Mouse (Mus musculus) embryonic facial prominence, embryonic 12.5 days (tissue): ENCODE data around the gene Nbeal1. TPM values are rescaled to one million over a fixed set of nuclear protein-coding genes. Genes with fewer than 3 reads are reported as not detected.
"Not testable (repeated sequence)": the region's sequence is repeated elsewhere in the genome, so short reads cannot be mapped to it uniquely, and the experiment has no call there.

Source experiments
- ATAC-seq: fragments of 200-750 bp; cut with Nextera tagmentation; 2 replicates; pipeline ENCODE4 v1.8.0; 2017; ENCODE audit not compliant: insufficient number of reproducible peaks, insufficient read depth, low FRiP score, low TSS enrichment
- H3K27ac ChIP-seq: fragments of 300-500 bp; sonication (generic); 2 replicates; pipeline ENCODE4 v1.5.1; 2016; ENCODE audit warnings: mild to moderate bottlenecking
- H3K27me3 ChIP-seq: fragments of 300-500 bp; sonication (generic); 2 replicates; pipeline ENCODE4 v1.6.1; 2016; ENCODE audit warnings: mild to moderate bottlenecking, moderate library complexity
- H3K36me3 ChIP-seq: fragments of 300-500 bp; sonication (generic); 2 replicates; pipeline ENCODE4 v1.6.1; 2016; ENCODE audit warnings: mild to moderate bottlenecking
- H3K4me1 ChIP-seq: fragments of 300-500 bp; sonication (generic); 2 replicates; pipeline ENCODE4 v1.6.1; 2016
- H3K4me2 ChIP-seq: fragments of 300-500 bp; sonication (generic); replicated peaks from 2 replicates; pipeline ENCODE4 v1.6.1; 2016; ENCODE audit warnings: mild to moderate bottlenecking, moderate library complexity
- H3K4me3 ChIP-seq: fragments of 300-500 bp; sonication (generic); 2 replicates; pipeline ENCODE4 v1.5.1; 2016; ENCODE audit warnings: mild to moderate bottlenecking
- H3K9ac ChIP-seq: fragments of 300-500 bp; sonication (generic); 2 replicates; pipeline ENCODE4 v1.6.1; 2016; ENCODE audit warnings: mild to moderate bottlenecking, moderate library complexity
- H3K9me3 ChIP-seq: fragments of 300-500 bp; sonication (generic); 2 replicates; pipeline ENCODE4 v1.6.1; 2016; ENCODE audit warnings: mild to moderate bottlenecking, moderate library complexity
- WGBS: fragments of 180-500 bp; shearing (Covaris S2); methylation state at CpG from one replicate; pipeline ENCODE4 v1.1.7; 2016; 5-methylcytosine and 5-hydroxymethylcytosine counted together
- polyA plus RNA-seq: library from polyadenylated mRNA; unstranded; fragments of >200 nt; fragmentation: Nextera tagmentation; extraction: Ambion mirVana; gene quantifications from 2 replicates; pipeline ENCODE4 v1.2.1, GENCODE M21; 2016

Nbeal1 gene
- 10.6 and 10.9 TPM in 2 replicates for polyA plus RNA-seq

GRCm38 (mm10) chr1:60179932-60180783 is at the start of gene Nbeal1:
Nbeal1 (plus strand) TSS chr1:60180599.
- peak within 1 kb of the TSS; percentile 84 for H3K9ac ChIP-seq
- H3K36me3 ChIP-seq = no peaks in the 10 kb centered on the region
- H3K4me3 ChIP-seq = peak within 1 kb of the TSS; percentile 86
- WGBS = under 1% methylated on average over 72 of the region's 74 CpGs
- peak within 1 kb of the TSS; percentile 96 for H3K27ac ChIP-seq
- no peaks in the 10 kb centered on the region for H3K9me3 ChIP-seq
- ATAC-seq = peak; percentile 99
- no peaks in the 10 kb centered on the region for H3K27me3 ChIP-seq
- peak within 1 kb of the TSS; percentile 52 for H3K4me2 ChIP-seq
- peaks cover 7% of the 10 kb centered on the region; the same call in 1 of the 2 replicates for H3K4me1 ChIP-seq

GRCm38 (mm10) chr1:60137346-60137745 is 43.1 kb upstream of the Nbeal1 start:
- Histone ChIP-seq H3K36me3 (peaks cover 8% of the 10 kb centered on the region; the same call in 1 of the 2 replicates), H3K27ac (no peak overlapping the region), H3K27me3 (no peaks in the 10 kb centered on the region), H3K4me1 (no peaks in the 10 kb centered on the region), H3K4me2 (no peak overlapping the region), H3K9me3 (no peaks in the 10 kb centered on the region), H3K9ac (no peak overlapping the region), H3K4me3 (no peak overlapping the region)
- ATAC-seq = no peak
- WGBS = 54% methylated on average over 9 of the region's 9 CpGs

- Histone ChIP-seq H3K27ac (no peak overlapping the region), H3K27me3 (no peaks in the 10 kb centered on the region)
- whole genome bisulfite sequencing = 62% methylated on average over 5 of the region's 5 CpGs
Measured at GRCm38 (mm10) chr1:60152700-60153099, 27.7 kb upstream of the Nbeal1 start.

GRCm38 (mm10) chr1:60156651-60157050 is 23.7 kb upstream of the Nbeal1 start:
- no peaks in the 10 kb centered on the region for H3K27me3 ChIP-seq
- H3K9ac ChIP-seq = no peak overlapping the region
- H3K4me3 ChIP-seq = no peak overlapping the region
- H3K9me3 ChIP-seq = no peaks in the 10 kb centered on the region
- H3K4me2 ChIP-seq = no peak overlapping the region
- ATAC-seq = no peak
- WGBS = 70% methylated on average over 7 of the region's 7 CpGs
- no peaks in the 10 kb centered on the region for H3K36me3 ChIP-seq
- peaks cover 3% of the 10 kb centered on the region; the same call in 1 of the 2 replicates for H3K4me1 ChIP-seq
- H3K27ac ChIP-seq = no peak overlapping the region

More at GRCm38 (mm10) chr1:60152700-60153099, 27.7 kb upstream of the Nbeal1 start:
- H3K4me3 ChIP-seq = no peak overlapping the region
- H3K9me3 ChIP-seq = no peaks in the 10 kb centered on the region
- H3K36me3 ChIP-seq = peaks cover 3% of the 10 kb centered on the region; the same call in 1 of the 2 replicates
- no peak for ATAC-seq
- H3K4me2 ChIP-seq = no peak overlapping the region
- H3K4me1 ChIP-seq = no peaks in the 10 kb centered on the region
- H3K9ac ChIP-seq = no peak overlapping the region

GRCm38 (mm10) chr1:60158411-60158810 is 22.0 kb upstream of the Nbeal1 start:
- Histone ChIP-seq H3K4me2 (no peak overlapping the region), H3K27me3 (no peaks in the 10 kb centered on the region), H3K9me3 (no peaks in the 10 kb centered on the region), H3K9ac (no peak overlapping the region), H3K4me1 (peaks cover 3% of the 10 kb centered on the region; the same call in 1 of the 2 replicates), H3K36me3 (no peaks in the 10 kb centered on the region), H3K27ac (peak overlapping the region; percentile 61; the same call in 1 of the 2 replicates), H3K4me3 (no peak overlapping the region)
- WGBS = 20% methylated on average over 3 of the region's 3 CpGs
- no peak for ATAC-seq

- Histone ChIP-seq H3K4me2 (no peak overlapping the region), H3K9ac (no peak overlapping the region), H3K27ac (no peak overlapping the region), H3K4me3 (no peak overlapping the region), H3K27me3 (no peaks in the 10 kb centered on the region), H3K36me3 (no peaks in the 10 kb centered on the region), H3K4me1 (no peaks in the 10 kb centered on the region), H3K9me3 (no peaks in the 10 kb centered on the region)
- ATAC-seq = no peak
- WGBS = 90% methylated on average over 3 of the region's 3 CpGs
Measured at GRCm38 (mm10) chr1:60163676-60164075, 16.7 kb upstream of the Nbeal1 start.

- H3K4me3 ChIP-seq = no peak overlapping the region
- H3K4me1 ChIP-seq = no peaks in the 10 kb centered on the region
- no peak overlapping the region for H3K27ac ChIP-seq
- WGBS = 80% methylated on average over 2 of the region's 2 CpGs
- no peaks in the 10 kb centered on the region for H3K36me3 ChIP-seq
- H3K9me3 ChIP-seq = no peaks in the 10 kb centered on the region
- ATAC-seq = no peak
- H3K4me2 ChIP-seq = no peak overlapping the region
- H3K9ac ChIP-seq = no peak overlapping the region
- H3K27me3 ChIP-seq = no peaks in the 10 kb centered on the region
Measured at GRCm38 (mm10) chr1:60169626-60170025, 10.8 kb upstream of the Nbeal1 start.

- H3K9ac ChIP-seq = no peak overlapping the region
- WGBS = 79% methylated on average over 2 of the region's 2 CpGs
- H3K36me3 ChIP-seq = no peaks in the 10 kb centered on the region
- H3K9me3 ChIP-seq = no peaks in the 10 kb centered on the region
- no peaks in the 10 kb centered on the region for H3K27me3 ChIP-seq
- no peak for ATAC-seq
- H3K4me1 ChIP-seq = no peaks in the 10 kb centered on the region
- no peak overlapping the region for H3K4me3 ChIP-seq
- H3K4me2 ChIP-seq = no peak overlapping the region
- no peak overlapping the region for H3K27ac ChIP-seq
Measured at GRCm38 (mm10) chr1:60170251-60170650, 10.1 kb upstream of the Nbeal1 start.

- Histone ChIP-seq H3K9me3 (no peaks in the 10 kb centered on the region), H3K4me1 (no peaks in the 10 kb centered on the region), H3K27ac (no peak overlapping the region), H3K36me3 (no peaks in the 10 kb centered on the region), H3K9ac (no peak overlapping the region), H3K27me3 (no peaks in the 10 kb centered on the region), H3K4me3 (no peak overlapping the region), H3K4me2 (no peak overlapping the region)
- no peak for ATAC-seq
- WGBS = 92% methylated on average over 3 of the region's 3 CpGs
Measured at GRCm38 (mm10) chr1:60173119-60173518, 7.3 kb upstream of the Nbeal1 start.

GRCm38 (mm10) chr1:60177814-60178213 is 2.6 kb upstream of the Nbeal1 start:
- not testable (repeated sequence) for H3K27me3 ChIP-seq, H3K4me2 ChIP-seq, H3K36me3 ChIP-seq, H3K9me3 ChIP-seq, H3K27ac ChIP-seq, ATAC-seq, H3K4me3 ChIP-seq, H3K4me1 ChIP-seq, H3K9ac ChIP-seq
- WGBS = 86% methylated on average over 1 of the region's 1 CpGs

- peak overlapping the region; percentile 52 for H3K4me2 ChIP-seq
- H3K9ac ChIP-seq = peak overlapping the region; percentile 24; the same call in 1 of the 2 replicates
- H3K4me3 ChIP-seq = peak overlapping the region; percentile 86
- no peaks in the 10 kb centered on the region for H3K36me3 ChIP-seq
- peaks cover 7% of the 10 kb centered on the region; the same call in 1 of the 2 replicates for H3K4me1 ChIP-seq
- no peak for ATAC-seq
- H3K27ac ChIP-seq = 0 out of 2 replicates have a peak overlapping the region, but pooled peaks have one; percentile 19
- no peaks in the 10 kb centered on the region for H3K27me3 ChIP-seq
- H3K9me3 ChIP-seq = no peaks in the 10 kb centered on the region
- 26% methylated on average over 4 of the region's 4 CpGs for WGBS
Measured at GRCm38 (mm10) chr1:60179376-60179775, 1.0 kb upstream of the Nbeal1 start.

- H3K4me2 ChIP-seq = peak overlapping the region; percentile 52
- peak overlapping the region; percentile 84 for H3K9ac ChIP-seq
- no peaks in the 10 kb centered on the region for H3K36me3 ChIP-seq
- H3K27ac ChIP-seq = peak overlapping the region; percentile 96
- peak; percentile 25; the same call in 1 of the 2 replicates for ATAC-seq
- WGBS = under 1% methylated on average over 27 of the region's 30 CpGs
- peaks cover 7% of the 10 kb centered on the region; the same call in 1 of the 2 replicates for H3K4me1 ChIP-seq
- H3K27me3 ChIP-seq = no peaks in the 10 kb centered on the region
- H3K4me3 ChIP-seq = peak overlapping the region; percentile 86
- no peaks in the 10 kb centered on the region for H3K9me3 ChIP-seq
Measured at GRCm38 (mm10) chr1:60180784-60181221, 404 bp downstream of the Nbeal1 start.
